Comparison of ENCODE assay signal across 32 mouse cellular contexts in the genomic region with DNA sequence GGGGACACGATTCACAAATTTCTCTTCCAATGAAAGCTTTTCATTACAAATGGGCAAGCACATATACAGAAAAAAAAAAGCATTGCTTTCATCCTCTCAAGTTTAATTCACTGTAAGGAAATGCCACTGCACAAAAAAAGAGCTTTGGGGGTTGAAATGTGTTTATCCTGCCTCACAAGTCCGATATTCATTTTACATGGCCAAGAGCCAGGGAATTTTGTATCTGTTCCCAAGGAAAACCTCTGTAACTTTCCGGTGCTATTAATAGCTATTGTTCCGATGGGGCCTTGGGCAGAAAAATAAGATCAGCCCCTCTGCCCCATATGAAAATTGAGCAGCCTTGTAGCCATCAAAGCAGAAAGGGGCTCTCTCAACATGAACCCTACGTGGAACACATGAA.
DNase-seq lines count a peak whose midpoint lies in the region; ATAC-seq lines count a peak whose summit lies in the region.
"Had no signal": no experiment of that assay in that cellular context is flagged by ENCODE, and none has a peak within 500 bp of the region (broad histone marks: within the 10 kb centered on the region; RNA-seq: fewer than 3 reads in every experiment).

No protein-coding gene starts in this region.

- H3K9me3 ChIP-seq in embryonic facial prominence, embryonic 14.5 days (ENCODE audit: control insufficient read depth, low read length), result 0 out of 2 replicates have a peak, but pooled peaks cover 6% of the 10 kb centered on the region
- H3K9me3 ChIP-seq in embryonic facial prominence, embryonic 10.5 days, result peaks cover 7% of the 10 kb centered on the region
- H3K9me3 ChIP-seq: embryonic facial prominence, embryonic 13.5 days; hindbrain, embryonic 13.5 days; midbrain, embryonic 12.5 days; neural tube, embryonic 13.5 days; stomach, embryonic 15.5 days had no signal

- WGBS in embryonic facial prominence, embryonic 14.5 days, result 36% methylated on average over 5 of the region's 5 CpGs
- 88% methylated on average over 5 of the region's 5 CpGs for WGBS in embryonic facial prominence, embryonic 10.5 days

- no peaks in the 10 kb centered on the region for H3K36me3 ChIP-seq in embryonic facial prominence, embryonic 14.5 days (ENCODE audit: control insufficient read depth, insufficient read depth, low read length)
- H3K36me3 ChIP-seq in embryonic facial prominence, embryonic 10.5 days (replicated peaks), result no peaks in the 10 kb centered on the region
- H3K36me3 ChIP-seq: embryonic facial prominence, embryonic 13.5 days; G1E; hindbrain, embryonic 13.5 days; liver, embryonic 15.5 days; midbrain, embryonic 12.5 days; neural tube, embryonic 13.5 days; stomach, embryonic 15.5 days had no signal

- no peak overlapping the region for H3K4me2 ChIP-seq in embryonic facial prominence, embryonic 14.5 days (ENCODE audit: low read depth, low read length)
- H3K4me2 ChIP-seq: embryonic facial prominence, embryonic 13.5 days; hindbrain, embryonic 13.5 days; liver, embryonic 15.5 days; neural tube, embryonic 13.5 days; stomach, embryonic 15.5 days had no signal

- H3K27ac ChIP-seq in embryonic facial prominence, embryonic 14.5 days (replicated peaks; ENCODE audit: low read depth, low read length), result no peak overlapping the region
- H3K27ac ChIP-seq in embryonic facial prominence, embryonic 10.5 days (replicated peaks), result no peak overlapping the region
- H3K27ac ChIP-seq in brown adipose tissue, adult 24 weeks (replicated peaks; ENCODE audit: low read depth, low read length), result 0 out of 2 replicates have a peak overlapping the region, but pooled peaks have one; percentile 1
- H3K27ac ChIP-seq: embryonic facial prominence, embryonic 13.5 days; liver, embryonic 15.5 days; midbrain, embryonic 12.5 days; neural tube, embryonic 13.5 days; stomach, embryonic 15.5 days had no signal

- no peaks in the 10 kb centered on the region for H3K27me3 ChIP-seq in embryonic facial prominence, embryonic 14.5 days (replicated peaks; ENCODE audit: control insufficient read depth, insufficient read depth, low read length)
- H3K27me3 ChIP-seq in embryonic facial prominence, embryonic 10.5 days (replicated peaks; ENCODE audit: low read depth, poor library complexity, severe bottlenecking), result peaks cover 16% of the 10 kb centered on the region
- H3K27me3 ChIP-seq: embryonic facial prominence, embryonic 13.5 days; hindbrain, embryonic 13.5 days; liver, embryonic 15.5 days; megakaryocyte, embryonic 14.5 days; midbrain, embryonic 12.5 days; neural tube, embryonic 13.5 days; stomach, embryonic 15.5 days had no signal

- no peak overlapping the region for H3K4me3 ChIP-seq in embryonic facial prominence, embryonic 14.5 days (ENCODE audit: low read depth, low read length)
- no peak overlapping the region for H3K4me3 ChIP-seq in embryonic facial prominence, embryonic 10.5 days
- H3K4me3 ChIP-seq in brown adipose tissue, adult 24 weeks (ENCODE audit: insufficient read depth, low read depth, low read length), result no peak overlapping the region
- H3K4me3 ChIP-seq: embryonic facial prominence, embryonic 13.5 days; erythroblast, embryonic 14.5 days; hindbrain, embryonic 13.5 days; liver, embryonic 15.5 days; megakaryocyte, embryonic 14.5 days; midbrain, embryonic 12.5 days; myocyte; neural tube, embryonic 13.5 days; stomach, embryonic 15.5 days had no signal

- intact Hi-C loops in heart, postnatal 25 days (cut with DNase I), result loop anchor here (5.0 kb wide), 1 partner anchor 45 kb away; no protein-coding TSS in a partner anchor

- no peak overlapping the region for H3K9ac ChIP-seq in embryonic facial prominence, embryonic 14.5 days (ENCODE audit: low read depth, low read length)
- H3K9ac ChIP-seq: embryonic facial prominence, embryonic 13.5 days; hindbrain, embryonic 13.5 days; liver, embryonic 15.5 days; midbrain, embryonic 12.5 days; neural tube, embryonic 13.5 days; stomach, embryonic 15.5 days had no signal

- ATAC-seq in embryonic facial prominence, embryonic 14.5 days (ENCODE audit: low read depth), result no peak
- ATAC-seq: forebrain, embryonic 16.5 days; lung, postnatal 0 days had no signal

- peaks cover 17% of the 10 kb centered on the region; the same call in 1 of the 2 replicates for H3K4me1 ChIP-seq in embryonic facial prominence, embryonic 14.5 days (ENCODE audit: control insufficient read depth, insufficient read depth, low read length)
- H3K4me1 ChIP-seq in embryonic facial prominence, embryonic 10.5 days, result peaks cover 6% of the 10 kb centered on the region
- peaks cover 8% of the 10 kb centered on the region; the same call in 1 of the 2 replicates for H3K4me1 ChIP-seq in brown adipose tissue, adult 24 weeks (ENCODE audit: control insufficient read depth, insufficient read depth, insufficient read length, low read length)
- H3K4me1 ChIP-seq: liver, embryonic 15.5 days; megakaryocyte, embryonic 14.5 days; stomach, embryonic 15.5 days had no signal

- DNase-seq in embryonic facial prominence, embryonic 14.5 days (ENCODE audit: low spot score), result peak; percentile 83
- DNase-seq in embryonic facial prominence, embryonic 10.5 days (ENCODE audit: low spot score), result no peak
- DNase-seq in heart, adult 9 months (ENCODE audit: low spot score in 2 of 2), result peak; percentile 15 to 24
- no peak for DNase-seq in heart, postnatal 25 days (ENCODE audit: low spot score)
- peak; percentile 30 for DNase-seq in kidney, postnatal 14 days
- no peak for DNase-seq in kidney, postnatal 4 days
- no peak for DNase-seq in natural killer cell, adult 2 months (ENCODE audit: low spot score in 2 of 2)
- DNase-seq: adrenal gland, postnatal 10 days; cerebellum, adult 11-12 months; cerebellum, adult 9-11 months; embryo, embryonic 11 days; gastrocnemius, postnatal 10 days; kidney, adult 11 months; layer of hippocampus, postnatal 36 days; left cerebral cortex, postnatal 4 days; liver; lung, postnatal 4 days; thymus, adult 18-20 months; thymus, postnatal 25 days had no signal

Comparison
In these comparisons a context has a peak if more than half of its experiments do, and no peak if none do; other contexts are left out.
1. DNase-seq: peak in embryonic facial prominence, embryonic 14.5 days (single experiment), heart, adult 9 months (2 of 2) and kidney, postnatal 14 days (single experiment); none in embryonic facial prominence, embryonic 10.5 days (single experiment), heart, postnatal 25 days (single experiment), kidney, postnatal 4 days (0 of 2) and natural killer cell, adult 2 months (0 of 2).